Mouse (Mus musculus) induced T-regulatory cell, adult 2 months (primary cell): ENCODE measurements at regions not wholly inside any gene's neighbourhood (a gene's known extent, or its start where the extent isn't known, plus 50 kb on each side); places are given as distances from the start of the nearest gene placed in this dataset.

Experiments
- DNase-seq: peaks from one replicate; pipeline ENCODE4 v3.0.0-alpha.2; 2012; ENCODE audit warnings: low read depth

- no peak for DNase-seq
Observed at GRCm38 (mm10) chr11:24390578-24390977, 312.7 kb downstream of the Bcl11a start.

DNA sequence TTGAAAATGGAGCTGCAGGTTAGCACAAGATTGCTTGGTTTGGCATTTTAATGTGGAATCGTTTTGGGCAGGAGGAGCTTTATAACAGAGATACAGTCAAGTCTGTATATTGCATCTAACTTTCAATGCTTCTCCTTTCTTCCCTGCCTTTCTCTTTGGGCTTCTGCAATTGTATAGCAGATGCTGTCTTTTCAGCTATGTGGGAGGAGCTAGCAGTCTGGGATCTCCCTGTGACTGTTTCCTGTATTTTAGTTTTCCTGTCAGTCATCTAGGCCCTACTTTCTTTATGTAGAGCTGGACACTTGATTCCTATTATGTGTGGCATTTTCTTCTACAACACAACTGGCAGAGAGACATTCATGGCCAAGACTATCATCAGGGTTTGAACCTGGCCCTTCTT lies 313.5 kb downstream of the Bcl11a start:
- no peak for DNase-seq

GRCm38 (mm10) chr11:24395478-24395877 lies 317.6 kb downstream of the Bcl11a start:
- no peak for DNase-seq

GRCm38 (mm10) chr11:24396911-24397310 lies 319.1 kb downstream of the Bcl11a start:
- no peak for DNase-seq

DNA sequence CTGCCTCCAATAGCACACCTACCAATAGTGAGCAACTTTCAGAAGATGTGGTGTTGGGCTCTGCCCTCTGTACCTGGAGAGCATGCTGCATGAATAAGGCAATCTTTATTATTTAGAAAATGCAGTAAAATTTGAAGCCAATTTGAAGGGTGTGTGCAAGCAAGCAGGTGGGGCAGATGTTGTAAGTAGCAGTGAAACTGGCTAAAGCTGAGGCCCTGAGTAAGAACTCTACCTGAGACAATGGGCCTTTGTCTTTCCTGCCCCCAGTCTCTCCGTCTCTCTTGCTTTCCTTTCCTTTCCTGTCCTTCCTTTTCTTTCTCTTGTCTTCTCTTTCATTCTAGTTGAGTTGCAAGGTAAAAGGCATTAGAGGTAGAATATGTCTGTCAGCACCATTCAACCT lies 319.9 kb downstream of the Bcl11a start:
- DNase-seq: no peak

- no peak for DNase-seq
Observed at GRCm38 (mm10) chr11:24401151-24401550, 323.3 kb downstream of the Bcl11a start.

DNA sequence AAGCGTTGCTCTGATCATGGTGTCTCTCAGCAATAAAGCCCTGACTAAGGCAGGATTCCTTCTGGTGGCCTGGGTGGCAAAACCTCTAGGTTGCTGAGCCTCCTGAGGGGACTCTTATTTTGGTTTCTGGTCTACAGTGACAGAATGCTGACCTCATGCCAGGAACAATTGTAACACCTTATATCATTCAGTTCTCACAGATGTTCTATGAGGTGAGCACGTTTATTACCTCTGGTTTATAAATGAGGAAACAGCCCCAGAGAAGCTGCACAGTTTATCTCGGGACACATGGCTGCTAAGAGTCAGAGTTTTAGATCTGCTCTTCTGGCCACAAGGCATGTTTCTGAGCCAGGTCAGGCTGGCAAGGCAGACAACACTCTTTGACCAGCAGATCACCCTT lies 324.3 kb downstream of the Bcl11a start:
- no peak for DNase-seq

GRCm38 (mm10) chr11:24414804-24415203 lies 336.9 kb downstream of the Bcl11a start:
- peak; percentile 29 for DNase-seq

DNA sequence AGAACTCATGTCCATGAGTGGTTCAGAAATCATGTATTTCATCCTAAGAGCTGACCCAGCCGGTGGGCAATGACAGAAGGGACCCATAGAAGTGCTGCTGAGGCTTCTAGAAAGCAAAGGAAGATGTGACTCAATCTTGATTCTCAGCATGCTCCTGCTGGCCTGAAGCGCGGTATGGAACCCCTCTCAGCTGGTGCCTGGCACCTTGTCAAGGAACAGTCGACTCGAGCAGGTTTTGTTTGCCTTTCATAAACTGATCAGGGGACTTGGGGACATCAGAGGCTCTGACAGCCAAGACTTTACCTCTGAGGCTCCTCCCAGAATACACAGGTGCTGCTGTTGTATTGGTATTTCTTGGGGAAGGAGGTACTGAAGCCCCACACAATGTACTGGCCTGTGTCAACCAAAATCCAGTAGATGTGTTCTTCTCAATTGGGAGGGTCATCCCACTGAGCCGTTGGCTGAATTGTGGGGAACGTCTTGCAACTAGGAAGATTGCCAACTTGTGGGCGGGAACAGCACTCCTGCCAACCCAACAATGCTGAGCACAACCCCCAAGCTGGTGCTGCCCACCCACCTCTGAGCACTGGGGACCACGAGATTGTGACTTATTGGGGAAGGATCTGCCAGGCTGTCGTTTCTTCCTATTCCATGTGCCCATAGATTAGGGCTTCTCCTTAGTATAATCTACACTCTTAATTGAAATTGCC lies 344.4 kb downstream of the Bcl11a start:
- DNase-seq: no peak

DNA sequence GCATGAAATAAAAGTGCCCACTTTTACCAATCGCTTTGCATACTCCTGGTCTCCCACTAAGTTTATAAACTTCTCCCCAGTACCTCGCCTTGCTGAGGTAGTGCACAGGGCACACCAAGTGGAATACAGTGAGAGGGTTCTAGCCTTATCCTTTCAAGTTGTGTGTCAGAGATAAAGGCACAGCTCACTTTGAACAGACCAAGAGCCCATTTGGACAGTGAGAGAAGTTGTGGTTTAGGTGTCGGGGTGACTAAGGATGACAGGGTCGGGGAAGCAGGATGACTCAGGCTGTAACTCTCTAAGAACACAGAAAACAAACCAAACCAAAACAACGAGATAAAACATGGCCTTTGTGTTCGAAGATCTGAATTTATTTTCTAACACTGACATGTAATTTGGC lies 345.4 kb downstream of the Bcl11a start:
- no peak for DNase-seq

GRCm38 (mm10) chr11:24426995-24427883 lies 349.4 kb downstream of the Bcl11a start:
- no peak for DNase-seq

DNA sequence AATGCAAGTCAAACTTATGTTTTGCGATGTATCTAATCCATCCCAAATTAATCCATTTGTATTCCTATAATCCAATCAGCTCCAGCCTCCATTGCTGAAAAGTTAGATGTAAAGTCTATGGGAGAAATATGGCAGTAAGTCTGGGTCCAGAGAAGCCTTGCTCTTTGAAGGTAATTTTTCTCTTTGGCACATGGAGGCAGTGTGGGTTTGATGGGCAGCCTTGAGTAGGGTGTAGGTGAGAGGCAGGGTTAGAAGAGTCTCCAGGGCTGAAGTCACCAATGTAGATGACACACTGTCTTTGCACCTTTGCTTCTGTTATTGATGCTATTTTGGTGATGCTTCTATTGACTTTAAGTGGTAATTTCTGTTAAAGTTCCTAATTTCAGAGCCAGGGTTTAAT lies 370.8 kb downstream of the Bcl11a start:
- no peak for DNase-seq

DNA sequence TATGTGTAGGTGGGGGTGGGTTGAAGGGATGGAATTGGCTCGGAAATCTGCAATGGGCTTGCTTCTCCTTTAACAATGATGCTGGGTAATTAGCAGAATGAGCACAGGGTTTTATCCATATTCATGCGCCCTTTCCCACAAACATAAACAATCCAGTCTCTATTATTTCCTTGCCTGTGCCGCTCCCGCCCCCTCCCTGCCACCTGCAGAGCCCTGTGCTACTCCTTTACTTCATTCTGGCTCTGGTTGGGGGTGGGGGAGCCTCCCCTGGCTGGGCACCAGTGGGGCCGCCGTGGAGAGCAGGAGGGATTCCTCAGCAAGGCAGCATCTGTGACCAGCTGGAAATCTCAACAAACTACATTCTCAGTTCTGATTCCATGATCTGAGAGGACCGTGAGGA lies 374.4 kb downstream of the Bcl11a start:
- DNase-seq: no peak

GRCm38 (mm10) chr11:24464642-24465041 lies 386.8 kb downstream of the Bcl11a start:
- DNase-seq: no peak

DNA sequence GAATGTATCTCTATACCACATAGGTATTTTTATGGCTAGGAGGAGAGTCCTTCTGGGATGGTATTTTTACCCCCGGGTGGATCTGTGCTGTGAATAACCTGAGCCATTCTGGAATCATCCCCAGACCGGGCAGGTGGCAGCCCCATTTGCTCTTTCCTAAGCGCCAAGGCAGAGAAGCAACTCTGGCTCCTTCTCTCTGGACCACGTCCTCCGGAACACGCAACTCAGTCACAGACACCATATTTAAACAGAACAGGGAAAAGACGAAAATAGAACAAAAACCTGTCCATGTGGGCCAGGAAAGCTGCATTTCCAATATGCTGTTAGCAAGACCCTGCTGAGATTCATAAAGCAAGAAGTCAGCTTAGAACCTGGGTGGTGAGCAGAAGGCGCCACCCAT lies 389.6 kb downstream of the Bcl11a start:
- DNase-seq: no peak

- DNase-seq: no peak
Observed at GRCm38 (mm10) chr11:24470469-24470868, 392.6 kb downstream of the Bcl11a start.

DNA sequence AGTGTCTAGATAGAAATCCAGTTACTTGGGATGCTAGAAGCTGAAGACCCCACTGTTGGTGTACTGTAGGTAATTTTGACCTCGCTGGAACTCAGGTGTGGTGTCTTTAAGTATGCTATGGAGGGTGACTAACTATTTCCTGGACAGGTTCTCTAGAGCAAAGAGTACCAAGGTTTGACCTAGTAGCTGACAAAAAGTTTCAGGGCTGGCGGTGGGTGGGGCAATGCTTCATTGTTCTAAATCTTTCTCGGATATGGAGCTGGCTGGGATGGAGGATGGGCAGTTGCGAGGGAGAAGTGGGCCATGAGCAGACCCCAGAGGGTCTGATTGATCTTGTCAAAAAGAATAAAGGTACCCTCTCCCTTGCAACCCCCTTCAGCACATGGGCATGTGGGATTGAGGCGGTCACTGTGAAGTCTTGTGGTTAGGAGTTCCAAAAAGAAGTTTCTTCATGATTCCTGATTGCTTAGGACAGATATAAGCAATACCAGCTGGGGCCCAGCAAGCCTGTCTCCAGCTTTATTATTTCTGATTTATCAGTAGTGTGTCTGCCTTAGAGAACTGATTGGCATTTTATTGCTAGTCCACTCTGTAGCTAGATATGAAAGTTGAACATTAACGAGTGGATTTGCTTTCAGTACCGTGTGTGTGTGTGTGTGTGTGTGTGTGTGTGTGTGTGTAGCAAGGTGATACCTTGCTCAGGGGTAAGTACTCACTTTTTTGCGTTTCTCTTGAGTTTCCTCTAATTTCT lies 394.9 kb downstream of the Bcl11a start:
- DNase-seq: no peak

DNA sequence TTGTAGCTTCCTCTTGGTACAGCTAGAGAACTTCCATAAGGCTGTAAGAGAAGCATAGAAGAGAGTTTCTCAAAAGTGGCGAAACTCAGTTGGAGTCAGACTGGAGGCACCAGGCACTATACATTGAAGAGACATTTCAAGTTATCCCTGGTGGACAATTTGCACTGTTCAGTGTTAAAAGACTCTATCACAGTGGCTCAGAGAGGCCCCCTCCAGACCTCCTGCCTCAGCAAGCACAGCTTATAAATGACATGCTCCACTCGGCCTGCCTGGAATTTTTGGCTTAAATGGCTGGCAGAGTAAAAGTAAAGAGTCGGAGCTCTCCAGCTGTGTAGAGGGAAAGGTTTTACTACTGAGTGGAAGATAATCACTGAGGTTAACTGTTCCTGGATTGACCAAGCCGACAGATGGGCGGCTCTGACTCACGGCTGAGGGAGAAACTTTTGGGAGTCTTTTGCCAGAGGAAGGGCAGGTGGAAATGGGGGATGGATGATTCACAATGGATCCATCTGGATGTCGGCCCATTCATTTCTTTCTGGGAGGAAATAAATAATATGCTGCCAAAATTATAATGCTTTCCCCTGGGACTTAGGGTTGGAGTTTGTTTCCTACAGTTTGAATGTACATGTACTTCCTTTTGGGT lies 395.6 kb downstream of the Bcl11a start:
- DNase-seq: no peak

DNA sequence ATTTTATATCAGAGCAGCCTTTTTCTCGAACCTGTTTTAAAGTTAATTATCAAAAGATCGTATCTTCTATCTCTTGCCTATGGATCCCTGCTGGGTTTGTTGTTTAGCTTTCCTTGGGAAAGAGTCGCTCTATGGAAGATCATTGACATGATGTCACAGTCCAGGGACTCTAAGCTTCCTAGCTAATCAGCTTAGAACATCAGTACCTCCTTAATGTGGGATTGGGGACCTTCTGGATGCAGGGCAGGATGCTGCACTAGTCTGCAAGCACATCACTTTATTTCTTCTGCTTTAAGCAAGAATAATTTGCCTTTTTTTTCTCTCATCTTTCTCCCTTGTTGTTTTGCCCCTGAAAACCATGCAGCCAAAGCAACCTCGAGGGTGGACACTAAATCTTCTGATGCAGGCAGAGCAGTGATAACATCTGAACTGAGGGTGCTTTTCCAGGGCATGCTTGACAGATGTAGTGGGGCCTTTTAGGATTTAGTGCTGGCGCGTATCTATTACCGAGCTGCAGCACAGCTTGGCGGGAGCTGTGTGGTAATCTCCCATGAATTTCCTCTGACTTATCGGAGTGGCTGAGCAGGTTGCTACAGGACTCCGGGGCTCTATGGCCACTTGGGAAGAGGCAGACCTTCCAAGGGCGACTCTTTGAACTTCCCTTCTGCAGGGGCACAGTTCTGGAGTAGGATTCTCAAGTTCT lies 425.0 kb downstream of the Bcl11a start:
- DNase-seq: no peak

- no peak for DNase-seq
Observed at GRCm38 (mm10) chr11:24515568-24515967, 437.7 kb downstream of the Bcl11a start.

GRCm38 (mm10) chr11:24535462-24535861 lies 457.6 kb downstream of the Bcl11a start:
- no peak for DNase-seq

DNA sequence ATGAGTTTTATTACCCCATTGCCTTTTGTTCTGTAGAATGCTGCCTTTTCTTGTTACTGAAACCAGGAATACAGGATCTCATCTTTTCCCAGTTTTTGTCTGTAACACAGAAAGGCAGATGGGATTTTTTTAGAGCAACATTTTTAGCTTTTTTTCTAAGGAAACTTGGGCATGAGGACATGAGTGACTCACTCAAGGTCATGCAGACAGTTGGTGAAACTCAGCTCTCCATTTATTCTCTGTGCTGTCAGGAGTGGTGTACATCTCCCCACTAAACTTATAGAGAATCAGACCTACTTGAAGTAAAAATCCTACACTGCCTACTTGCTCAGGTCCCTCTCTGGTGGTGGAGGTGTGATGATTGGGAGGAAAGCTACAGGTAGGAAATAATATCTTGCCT lies 459.9 kb downstream of the Bcl11a start:
- no peak for DNase-seq
